Mouse (Mus musculus): Measurements from ENCODE around the gene Bahd1. TPM values are rescaled to one million over a fixed set of nuclear protein-coding genes. Genes with fewer than 3 reads are reported as not detected.

Gene Bahd1
- polyA plus RNA-seq, 1 experiment from 2014 or later, result 0.84 TPM

GRCm38 (mm10) chr2:118875316-118875715 is 24.9 kb upstream of the Bahd1 start:
- ATAC-seq (ENCODE audit: insufficient number of reproducible peaks, low FRiP score, low TSS enrichment, low read depth), result no peak
- DNase-seq (ENCODE audit: low spot score), result no peak
- H3K27me3 ChIP-seq (ENCODE audit: control insufficient read depth, insufficient read depth, low read length), result no peaks in the 10 kb centered on the region
- H3K9me3 ChIP-seq (ENCODE audit: control insufficient read depth, low read length), result no peaks in the 10 kb centered on the region
- H3K4me3 ChIP-seq (ENCODE audit: low read depth, low read length), result no peak overlapping the region
- no peak overlapping the region for H3K4me2 ChIP-seq (ENCODE audit: low read depth, severe bottlenecking)
- WGBS, result 88% methylated on average over 8 of the region's 8 CpGs
- no peak overlapping the region for H3K9ac ChIP-seq (ENCODE audit: low read length)
- H3K36me3 ChIP-seq (ENCODE audit: control insufficient read depth, insufficient read depth, low read length), result no peaks in the 10 kb centered on the region; the same call in 1 of the 2 replicates
- H3K4me1 ChIP-seq (ENCODE audit: control insufficient read depth, insufficient read depth, low read length), result no peaks in the 10 kb centered on the region
- H3K27ac ChIP-seq (replicated peaks; ENCODE audit: low read depth, low read length), result no peak overlapping the region

DNA sequence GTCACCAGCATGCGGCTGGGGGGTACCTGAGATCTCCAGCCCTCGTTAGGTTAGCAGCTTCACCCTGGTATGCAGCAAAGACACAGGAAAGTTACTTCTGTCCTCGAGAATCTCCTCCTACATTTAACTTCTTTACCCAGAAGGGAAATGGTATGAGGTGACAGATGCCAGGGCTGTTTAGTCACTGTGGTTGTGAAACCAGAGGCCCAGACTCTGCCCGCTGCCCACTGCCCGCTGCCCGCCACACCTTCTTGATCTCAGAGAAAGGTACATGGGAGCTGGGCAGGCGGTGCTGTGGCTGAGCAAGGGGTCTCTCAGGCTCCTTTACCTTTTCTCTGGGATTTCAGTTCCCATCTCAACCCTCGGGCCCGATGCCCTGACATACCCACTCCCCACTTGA is 23.7 kb upstream of the Bahd1 start:
- ATAC-seq (ENCODE audit: insufficient number of reproducible peaks, low FRiP score, low TSS enrichment, low read depth) (no peak), DNase-seq (ENCODE audit: low spot score) (no peak)
- H3K4me1 ChIP-seq (ENCODE audit: control insufficient read depth, insufficient read depth, low read length), result no peaks in the 10 kb centered on the region
- no peak overlapping the region for H3K27ac ChIP-seq (replicated peaks; ENCODE audit: low read depth, low read length)
- H3K4me2 ChIP-seq (ENCODE audit: low read depth, severe bottlenecking), result no peak overlapping the region
- H3K27me3 ChIP-seq (ENCODE audit: control insufficient read depth, insufficient read depth, low read length), result no peaks in the 10 kb centered on the region
- no peak overlapping the region for H3K4me3 ChIP-seq (ENCODE audit: low read depth, low read length)
- no peaks in the 10 kb centered on the region for H3K9me3 ChIP-seq (ENCODE audit: control insufficient read depth, low read length)
- H3K36me3 ChIP-seq (ENCODE audit: control insufficient read depth, insufficient read depth, low read length), result no peaks in the 10 kb centered on the region; the same call in 1 of the 2 replicates
- 90% methylated on average over 9 of the region's 9 CpGs for WGBS
- no peak overlapping the region for H3K9ac ChIP-seq (ENCODE audit: low read length)

GRCm38 (mm10) chr2:118881019-118881418 is 19.2 kb upstream of the Bahd1 start:
- 84% methylated on average over 4 of the region's 4 CpGs for WGBS
- ATAC-seq (ENCODE audit: insufficient number of reproducible peaks, low FRiP score, low TSS enrichment, low read depth) (no peak), DNase-seq (ENCODE audit: low spot score) (no peak)
- Histone ChIP-seq H3K4me1 (ENCODE audit: control insufficient read depth, insufficient read depth, low read length) (peaks cover 3% of the 10 kb centered on the region; the same call in 1 of the 2 replicates), H3K9me3 (ENCODE audit: control insufficient read depth, low read length) (no peaks in the 10 kb centered on the region), H3K9ac (ENCODE audit: low read length) (no peak overlapping the region), H3K27me3 (ENCODE audit: control insufficient read depth, insufficient read depth, low read length) (0 out of 2 replicates have a peak, but pooled peaks cover 2% of the 10 kb centered on the region), H3K4me2 (ENCODE audit: low read depth, severe bottlenecking) (no peak overlapping the region), H3K27ac (replicated peaks; ENCODE audit: low read depth, low read length) (no peak overlapping the region), H3K36me3 (ENCODE audit: control insufficient read depth, insufficient read depth, low read length) (no peaks in the 10 kb centered on the region; the same call in 1 of the 2 replicates), H3K4me3 (ENCODE audit: low read depth, low read length) (no peak overlapping the region)

- Histone ChIP-seq H3K9ac (ENCODE audit: low read length) (no peak overlapping the region), H3K4me3 (ENCODE audit: low read depth, low read length) (no peak overlapping the region), H3K27me3 (ENCODE audit: control insufficient read depth, insufficient read depth, low read length) (0 out of 2 replicates have a peak, but pooled peaks cover 2% of the 10 kb centered on the region), H3K36me3 (ENCODE audit: control insufficient read depth, insufficient read depth, low read length) (no peaks in the 10 kb centered on the region; the same call in 1 of the 2 replicates), H3K27ac (replicated peaks; ENCODE audit: low read depth, low read length) (no peak overlapping the region), H3K4me2 (ENCODE audit: low read depth, severe bottlenecking) (no peak overlapping the region), H3K4me1 (ENCODE audit: control insufficient read depth, insufficient read depth, low read length) (peaks cover 3% of the 10 kb centered on the region; the same call in 1 of the 2 replicates), H3K9me3 (ENCODE audit: control insufficient read depth, low read length) (no peaks in the 10 kb centered on the region)
- DNase-seq (ENCODE audit: low spot score) (no peak), ATAC-seq (ENCODE audit: insufficient number of reproducible peaks, low FRiP score, low TSS enrichment, low read depth) (no peak)
- 88% methylated on average over 5 of the region's 5 CpGs for WGBS
Observed at GRCm38 (mm10) chr2:118881956-118882355, 18.2 kb upstream of the Bahd1 start.

GRCm38 (mm10) chr2:118882840-118883679 is 17.1 kb upstream of the Bahd1 start:
- Histone ChIP-seq H3K4me3 (ENCODE audit: low read depth, low read length) (peak overlapping the region; percentile 29), H3K4me1 (ENCODE audit: control insufficient read depth, insufficient read depth, low read length) (peaks cover 3% of the 10 kb centered on the region; the same call in 1 of the 2 replicates), H3K4me2 (ENCODE audit: low read depth, severe bottlenecking) (peak overlapping the region; percentile 84), H3K36me3 (ENCODE audit: control insufficient read depth, insufficient read depth, low read length) (no peaks in the 10 kb centered on the region; the same call in 1 of the 2 replicates), H3K9ac (ENCODE audit: low read length) (peak overlapping the region; percentile 56), H3K27me3 (ENCODE audit: control insufficient read depth, insufficient read depth, low read length) (peaks cover 7% of the 10 kb centered on the region; the same call in 1 of the 2 replicates), H3K9me3 (ENCODE audit: control insufficient read depth, low read length) (no peaks in the 10 kb centered on the region), H3K27ac (replicated peaks; ENCODE audit: low read depth, low read length) (no peak overlapping the region)
- DNase-seq (ENCODE audit: low spot score) (peak; percentile 93), ATAC-seq (ENCODE audit: insufficient number of reproducible peaks, low FRiP score, low TSS enrichment, low read depth) (peak; percentile 28; the same call in 1 of the 2 replicates)
- WGBS, result 2% methylated on average over 32 of the region's 32 CpGs

GRCm38 (mm10) chr2:118887440-118887839 is 12.7 kb upstream of the Bahd1 start:
- no peak for ATAC-seq (ENCODE audit: insufficient number of reproducible peaks, low FRiP score, low TSS enrichment, low read depth)
- H3K36me3 ChIP-seq (ENCODE audit: control insufficient read depth, insufficient read depth, low read length), result no peaks in the 10 kb centered on the region
- H3K9ac ChIP-seq (ENCODE audit: low read length), result no peak overlapping the region
- 0 out of 2 replicates have a peak overlapping the region, but pooled peaks have one; percentile 12 for H3K4me2 ChIP-seq (ENCODE audit: low read depth, severe bottlenecking)
- no peak for DNase-seq (ENCODE audit: low spot score)
- H3K9me3 ChIP-seq (ENCODE audit: control insufficient read depth, low read length), result no peaks in the 10 kb centered on the region
- peaks cover 7% of the 10 kb centered on the region; the same call in 1 of the 2 replicates for H3K27me3 ChIP-seq (ENCODE audit: control insufficient read depth, insufficient read depth, low read length)
- WGBS, result 73% methylated on average over 13 of the region's 13 CpGs
- H3K4me3 ChIP-seq (ENCODE audit: low read depth, low read length), result no peak overlapping the region
- no peak overlapping the region for H3K27ac ChIP-seq (replicated peaks; ENCODE audit: low read depth, low read length)
- H3K4me1 ChIP-seq (ENCODE audit: control insufficient read depth, insufficient read depth, low read length), result peaks cover 3% of the 10 kb centered on the region; the same call in 1 of the 2 replicates

GRCm38 (mm10) chr2:118887845-118888548 is 12.2 kb upstream of the Bahd1 start:
- no peak overlapping the region for H3K4me3 ChIP-seq (ENCODE audit: low read depth, low read length)
- 0 out of 2 replicates have a peak overlapping the region, but pooled peaks have one; percentile 12 for H3K4me2 ChIP-seq (ENCODE audit: low read depth, severe bottlenecking)
- peaks cover 7% of the 10 kb centered on the region; the same call in 1 of the 2 replicates for H3K27me3 ChIP-seq (ENCODE audit: control insufficient read depth, insufficient read depth, low read length)
- ATAC-seq (ENCODE audit: insufficient number of reproducible peaks, low FRiP score, low TSS enrichment, low read depth) (no peak), DNase-seq (ENCODE audit: low spot score) (no peak)
- H3K9me3 ChIP-seq (ENCODE audit: control insufficient read depth, low read length), result no peaks in the 10 kb centered on the region
- no peak overlapping the region for H3K27ac ChIP-seq (replicated peaks; ENCODE audit: low read depth, low read length)
- peaks cover 3% of the 10 kb centered on the region; the same call in 1 of the 2 replicates for H3K4me1 ChIP-seq (ENCODE audit: control insufficient read depth, insufficient read depth, low read length)
- 32% methylated on average over 14 of the region's 14 CpGs for whole genome bisulfite sequencing
- H3K36me3 ChIP-seq (ENCODE audit: control insufficient read depth, insufficient read depth, low read length), result no peaks in the 10 kb centered on the region
- H3K9ac ChIP-seq (ENCODE audit: low read length), result no peak overlapping the region

GRCm38 (mm10) chr2:118891173-118891572 is 9.0 kb upstream of the Bahd1 start:
- Histone ChIP-seq H3K4me1 (ENCODE audit: control insufficient read depth, insufficient read depth, low read length) (peaks cover 4% of the 10 kb centered on the region; the same call in 1 of the 2 replicates), H3K27me3 (ENCODE audit: control insufficient read depth, insufficient read depth, low read length) (peaks cover 25% of the 10 kb centered on the region)

More at GRCm38 (mm10) chr2:118891173-118891572, 9.0 kb upstream of the Bahd1 start:
- Histone ChIP-seq H3K4me2 (ENCODE audit: low read depth, severe bottlenecking) (no peak overlapping the region), H3K36me3 (ENCODE audit: control insufficient read depth, insufficient read depth, low read length) (no peaks in the 10 kb centered on the region), H3K27ac (replicated peaks; ENCODE audit: low read depth, low read length) (no peak overlapping the region), H3K4me3 (ENCODE audit: low read depth, low read length) (no peak overlapping the region), H3K9me3 (ENCODE audit: control insufficient read depth, low read length) (no peaks in the 10 kb centered on the region), H3K9ac (ENCODE audit: low read length) (no peak overlapping the region)
- DNase-seq (ENCODE audit: low spot score) (no peak), ATAC-seq (ENCODE audit: insufficient number of reproducible peaks, low FRiP score, low TSS enrichment, low read depth) (no peak)
- 88% methylated on average over 4 of the region's 4 CpGs for WGBS

Measured in limb, embryonic 11.5 days (tissue).